Mouse (Mus musculus) CD4-positive, CD25-positive, alpha-beta regulatory T cell (primary cell): ENCODE measurements around the gene Mxi1. TPM values are rescaled to one million over a fixed set of nuclear protein-coding genes. Genes with fewer than 3 reads are reported as not detected.

Experiments
- polyA plus RNA-seq: library from polyadenylated mRNA; unstranded; fragments of 100-300 nt; shearing (Covaris generic); gene quantifications from one replicate; pipeline ENCODE4 v1.2.1, GENCODE M21; 2017

The Mxi1 gene
- 43.6 TPM for polyA plus RNA-seq

GRCm38 (mm10) chr19:53310348-53310747, at the start of gene Mxi1:
Mxi1 (plus strand) TSS chr19:53310518.

DNA sequence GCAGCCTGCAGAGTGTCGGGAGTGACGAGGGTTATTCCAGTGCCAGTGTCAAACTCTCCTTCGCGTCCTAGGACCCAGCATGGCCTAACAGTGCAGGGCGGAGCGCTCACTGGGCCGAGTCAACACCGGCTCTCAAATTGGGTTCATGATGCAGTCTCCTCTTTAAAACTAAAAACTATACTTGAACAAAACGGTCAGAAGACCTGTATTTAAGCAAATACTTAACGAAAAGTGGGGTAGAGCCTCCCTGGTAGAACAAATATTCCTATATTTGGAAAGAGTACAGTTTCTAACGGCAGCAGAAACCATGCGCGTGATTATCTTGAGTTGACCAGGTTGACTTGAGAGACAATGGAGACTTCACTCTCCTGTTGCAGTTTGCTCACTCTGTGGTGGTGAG, 61.3 kb downstream of the Mxi1 start, which contains the start of gene Gm10197:
Gene Gm10197 (minus strand): TSS at position 101 of the 400 bp plus-strand sequence.

GRCm38 (mm10) chr19:53390495-53391007, 80.2 kb downstream of the Mxi1 start, which contains the start of gene Smndc1:
Smndc1 (minus strand) TSS chr19:53390578.

Other genes starting within 250 kb of the Mxi1 start
- 241 TPM for gene Add3, start 170.1 kb upstream of the Mxi1 start, polyA plus RNA-seq
- not detected for gene Gm10197, start 61.2 kb downstream of the Mxi1 start, polyA plus RNA-seq
- gene Smndc1, start 80.1 kb downstream of the Mxi1 start, polyA plus RNA-seq: 69.7 TPM
- 82.5 TPM for gene Dusp5, start 218.6 kb downstream of the Mxi1 start, polyA plus RNA-seq